Mouse (Mus musculus) hematopoietic stem cell, adult 5-6 weeks (primary cell): ENCODE results near the gene Sec14l3. TPM values are rescaled to one million over a fixed set of nuclear protein-coding genes. Genes with fewer than 3 reads are reported as not detected.

ENCODE experiments used
- ATAC-seq, 2 experiments: fragments of 125-278 bp in 1 of 2; replicated peaks in 1 of 2; 2 replicates each; pipeline ENCODE4 v1.8.0; 2016 to 2017; ENCODE audit warnings: inconsistent platforms in 2 of 2, mild to moderate bottlenecking in 2 of 2, moderate number of reproducible peaks in 2 of 2, low read depth in 1 of 2, moderate TSS enrichment in 1 of 2; ENCODE audit not compliant: low FRiP score in 2 of 2, poor library complexity in 2 of 2, severe bottlenecking in 2 of 2, insufficient read depth in 1 of 2, low TSS enrichment in 1 of 2
- total RNA-seq: library from RNA; stranded (forward); fragments of 172-1452, 232-1000 nt; gene quantifications from 2 replicates; pipeline ENCODE4 v1.2.3, GENCODE M21; 2017

The Sec14l3 gene
- total RNA-seq, 1 experiment from 2014 or later, result not detected

DNA sequence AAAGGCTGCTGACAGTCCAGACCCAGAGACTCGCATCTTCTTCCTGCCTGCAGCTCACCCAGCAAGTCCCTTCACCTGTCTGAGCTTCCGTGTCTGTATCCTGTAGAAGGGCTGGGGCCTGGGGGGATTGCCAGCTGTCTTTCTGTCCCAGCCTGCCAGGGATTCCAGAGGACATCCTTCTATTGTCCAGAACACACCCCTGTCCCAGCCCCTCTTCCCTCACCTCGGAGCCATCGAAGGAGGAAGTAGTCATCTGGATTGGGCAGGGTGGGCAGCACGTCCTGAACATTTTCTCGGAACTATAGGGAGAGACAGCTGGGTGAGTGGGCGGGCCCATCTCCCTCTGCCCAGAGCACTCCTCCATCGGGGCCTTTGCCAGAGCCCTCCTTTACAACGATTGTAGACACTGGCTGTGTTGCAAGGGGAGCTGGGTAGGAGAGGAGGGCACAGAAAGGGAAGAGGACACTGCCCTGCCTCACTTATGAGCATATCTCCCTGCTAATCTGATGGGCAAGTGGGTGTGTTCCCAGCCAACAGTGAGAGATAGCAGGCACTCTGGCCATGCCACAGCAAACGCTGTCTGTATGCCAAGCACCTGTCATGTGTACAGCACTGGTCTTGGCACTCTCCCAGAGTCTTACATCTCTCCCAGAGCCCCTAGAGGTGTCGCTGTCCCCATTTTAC, 52.0 kb downstream of the Sec14l3 start:
- ATAC-seq, result no peak

DNA sequence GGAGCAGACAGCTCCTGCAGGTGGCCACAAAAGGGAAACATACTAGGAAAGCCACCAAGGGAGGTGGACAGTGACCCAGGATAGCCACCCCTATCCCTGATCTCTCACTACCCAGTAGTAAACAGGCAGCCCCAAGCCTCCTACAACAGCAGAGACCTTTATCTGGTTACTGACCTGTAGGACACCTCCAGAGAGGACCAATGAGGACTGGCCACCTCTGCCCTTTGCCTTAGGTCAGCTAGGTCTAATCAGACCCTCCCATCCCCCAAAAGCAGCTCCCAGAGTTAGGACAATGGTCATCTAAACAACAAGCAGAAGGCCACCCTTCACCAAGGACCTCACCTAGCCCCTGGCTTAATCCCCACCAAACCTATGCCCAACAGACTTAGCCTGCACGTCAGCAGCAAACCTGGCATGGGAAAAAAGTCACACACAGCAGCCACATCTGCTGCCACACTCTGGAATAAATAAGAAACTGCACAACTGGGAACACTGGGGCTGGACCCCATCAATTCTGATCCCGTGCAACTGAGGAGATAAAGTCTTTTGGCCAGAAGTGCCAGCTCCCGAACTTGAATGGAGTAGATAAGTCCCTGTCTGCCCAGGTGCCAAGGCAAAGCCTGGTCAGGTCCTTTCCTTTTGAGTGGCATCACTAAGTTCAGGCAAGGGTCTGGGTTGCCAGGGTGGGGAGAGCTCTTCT, 52.9 kb downstream of the Sec14l3 start:
- ATAC-seq, result 0 out of 4 replicates have a peak, but pooled peaks of 1 of the 2 experiments have one; percentile 4

DNA sequence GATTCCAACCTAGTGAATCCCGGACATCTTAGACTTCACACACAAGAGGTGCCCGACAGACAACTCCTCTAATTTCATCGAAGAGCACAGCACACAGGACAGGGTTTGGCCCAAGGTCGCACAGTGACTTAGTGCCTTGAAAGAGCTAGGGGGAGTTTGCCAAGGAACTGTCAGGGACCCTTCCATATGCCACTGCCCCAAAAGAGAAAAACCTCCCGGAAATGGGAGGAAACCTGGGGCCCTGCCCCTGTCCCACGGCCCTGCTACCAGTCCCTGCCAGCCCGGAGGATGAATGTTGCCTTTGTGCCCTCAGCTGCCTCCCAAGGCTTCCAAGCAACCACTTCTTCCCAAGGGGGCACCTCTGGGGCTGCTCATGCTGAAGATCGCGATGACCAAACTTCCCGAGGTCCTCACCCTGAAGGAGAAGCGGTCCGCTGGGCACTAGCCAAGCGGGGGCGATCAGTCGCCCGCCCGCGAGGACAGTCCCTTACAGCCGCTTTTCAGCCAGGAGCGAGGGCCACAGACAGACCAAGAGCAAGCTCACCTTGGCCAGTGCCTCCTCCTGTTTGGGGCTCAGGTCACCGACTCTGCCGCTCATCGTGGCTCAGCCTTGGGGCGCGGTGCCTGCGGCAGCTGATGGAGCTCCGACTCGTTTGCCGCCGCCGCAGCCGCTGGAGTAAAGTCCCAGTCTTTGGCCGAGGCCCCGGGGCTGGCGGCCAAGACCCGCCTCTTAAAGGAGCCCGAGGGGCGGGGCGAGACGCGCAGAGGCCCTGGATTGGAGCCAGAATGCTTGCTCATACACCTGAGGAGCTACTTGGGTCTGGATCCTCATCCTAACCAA, 53.7 kb downstream of the Sec14l3 start:
- ATAC-seq, result peak; percentile 24 to 29; a peak in 1 of 4 replicates

DNA sequence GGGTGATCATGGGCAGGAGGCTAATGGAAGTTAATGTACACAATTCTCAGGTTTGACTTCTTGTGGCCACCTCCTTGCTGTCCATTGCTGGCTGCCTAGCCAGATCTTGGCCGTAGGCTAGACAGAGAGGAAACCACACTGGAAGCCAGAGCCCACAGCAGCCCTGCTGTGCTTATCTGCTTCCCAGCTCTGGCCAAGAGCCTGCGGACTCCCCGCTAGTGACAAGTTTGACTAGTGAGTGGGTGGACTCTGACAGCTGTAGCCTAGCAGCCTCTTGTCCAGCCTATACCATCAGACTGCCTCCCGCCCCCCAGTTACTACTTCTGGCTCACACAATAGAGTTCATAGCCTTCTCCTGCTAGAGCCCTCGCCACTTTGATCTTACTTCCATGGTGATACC, 55.0 kb downstream of the Sec14l3 start:
- ATAC-seq, result peak; percentile 37 to 38

DNA sequence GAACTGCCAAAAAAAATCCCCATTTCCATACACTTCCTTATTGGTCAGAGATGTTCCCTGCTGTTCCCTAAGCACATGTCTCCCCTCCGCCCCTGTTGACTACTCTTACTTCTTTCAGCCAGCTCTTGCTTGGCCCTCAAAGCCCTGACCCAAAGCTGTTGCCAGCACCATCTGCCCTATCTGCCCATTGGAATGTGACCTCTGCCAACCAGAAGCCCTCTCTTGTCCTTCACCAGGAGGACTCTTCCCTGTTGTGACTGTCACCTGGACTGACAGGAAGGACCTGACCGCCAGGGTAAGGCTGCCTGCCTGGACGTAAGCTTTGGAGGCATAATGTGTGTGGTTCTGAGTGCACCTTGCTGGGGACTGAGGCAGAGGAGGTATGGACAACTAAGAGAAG, 57.0 kb downstream of the Sec14l3 start:
- ATAC-seq, result no peak

DNA sequence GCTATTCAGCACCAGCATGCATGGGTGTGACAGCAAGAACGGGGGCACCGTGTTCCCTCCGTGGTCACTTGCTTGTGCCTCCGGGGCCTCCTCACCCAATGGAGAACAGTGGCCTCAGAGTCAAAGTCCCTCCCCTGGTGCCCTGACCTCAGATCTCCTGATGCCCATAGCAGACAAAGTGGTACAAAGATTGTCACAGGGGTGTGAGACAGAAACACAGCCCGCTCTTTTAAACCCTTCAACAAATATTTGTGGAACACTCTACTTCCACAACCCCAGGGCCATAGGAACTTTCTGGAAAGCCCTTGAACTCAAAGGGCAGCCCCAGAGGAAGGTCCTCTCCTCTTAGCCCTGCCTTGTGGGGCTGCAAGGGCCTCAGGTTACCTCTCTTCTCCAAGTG, 57.6 kb downstream of the Sec14l3 start:
- ATAC-seq, result no peak

DNA sequence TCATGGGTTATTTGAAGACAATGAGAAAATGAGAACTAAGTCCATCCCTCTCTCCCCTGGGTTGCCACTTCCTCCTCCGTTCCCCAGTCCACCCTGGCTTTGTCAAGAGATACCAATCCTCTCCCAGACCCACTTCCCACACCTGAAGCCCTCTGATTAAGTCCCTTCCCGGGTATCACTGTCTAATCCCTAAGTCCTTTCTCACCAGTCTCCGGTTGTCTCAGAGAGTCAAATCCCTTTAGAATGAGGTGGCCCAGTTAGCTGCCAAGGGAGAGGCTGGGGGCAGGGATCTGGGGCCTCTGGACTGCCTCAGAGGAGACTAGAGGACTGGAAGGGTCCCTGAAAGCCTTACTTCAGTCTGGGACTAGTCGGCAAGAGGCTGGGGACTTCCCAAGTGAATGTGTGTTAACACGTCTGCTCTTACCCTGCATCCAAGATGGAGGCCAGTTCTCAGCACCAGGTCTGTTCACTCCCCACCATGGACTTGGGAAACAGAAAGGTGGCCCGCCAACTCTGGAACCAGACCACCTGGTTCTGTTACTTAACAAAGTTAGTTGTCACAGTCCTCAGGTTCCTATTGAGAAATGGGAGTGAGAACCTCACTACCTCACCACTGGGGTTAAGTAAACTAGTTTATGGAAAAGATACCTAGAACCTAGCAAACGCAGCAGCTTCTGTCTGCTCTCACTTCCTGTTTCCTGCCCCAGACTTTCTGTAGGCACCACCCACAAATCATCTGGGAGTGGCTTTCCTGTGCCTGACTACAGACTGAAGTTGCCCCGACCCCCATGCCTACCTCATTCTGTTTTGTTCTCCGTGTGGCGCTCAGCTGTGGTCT, 58.3 kb downstream of the Sec14l3 start, which contains the start of gene Sec14l2:
TSS of gene Sec14l2 (minus strand) at position 674 of the 838 bp plus-strand sequence.
- ATAC-seq, result peak; percentile 44 to 65

DNA sequence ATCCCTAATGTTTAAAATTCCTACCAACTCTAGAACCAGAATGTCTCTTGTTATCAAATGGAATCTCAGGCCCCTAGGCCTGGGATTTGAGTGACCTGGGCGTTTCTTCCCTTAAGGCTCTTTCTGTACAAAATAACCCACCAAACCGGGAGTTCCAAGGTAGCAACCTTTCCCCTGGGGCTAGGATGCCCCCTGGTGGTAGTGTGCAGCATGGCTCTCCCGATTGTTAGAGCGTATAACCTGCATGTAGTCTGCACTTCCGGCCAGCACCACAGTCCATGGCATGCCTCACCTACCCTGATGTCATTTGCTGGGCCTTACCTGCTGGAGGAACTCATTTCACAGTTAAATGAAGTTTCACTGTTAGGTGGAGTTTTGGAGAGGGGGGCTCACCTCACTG, 59.3 kb downstream of the Sec14l3 start:
- no peak for ATAC-seq

DNA sequence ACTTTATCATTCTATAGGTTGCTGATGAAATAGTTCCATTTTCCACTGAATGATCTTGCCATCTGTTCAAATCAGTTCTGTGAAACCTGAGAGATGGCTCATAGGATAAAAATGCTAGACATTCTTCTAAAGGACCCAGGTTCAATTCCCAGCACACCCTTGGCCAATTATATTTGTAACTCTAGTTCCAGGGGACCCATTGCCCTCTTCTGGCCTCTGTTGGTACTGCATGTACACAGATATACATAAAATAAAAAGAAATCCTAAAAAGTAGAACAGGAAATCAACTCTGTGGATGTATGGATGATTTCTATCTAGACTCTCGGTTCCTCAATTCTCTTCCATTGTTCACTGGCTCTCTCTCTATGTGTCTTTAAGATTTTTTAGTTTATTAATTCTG, 62.4 kb downstream of the Sec14l3 start:
- no peak for ATAC-seq

Other genes starting within 250 kb of the Sec14l3 start
- gene Osbp2, start 200.9 kb upstream of the Sec14l3 start, total RNA-seq, result 0.81 TPM in 1 of 2 replicates, not detected in the other
- 0.31 TPM in 1 of 2 replicates, not detected in the other for gene 4921536K21Rik, start 169.7 kb upstream of the Sec14l3 start, total RNA-seq
- gene Dusp18, start 169.6 kb upstream of the Sec14l3 start, total RNA-seq, result 0.79 and 1.3 TPM in 2 replicates
- 3.3 and 4.1 TPM in 2 replicates for gene Slc35e4, start 150.2 kb upstream of the Sec14l3 start, total RNA-seq
- 15.0 and 21.2 TPM in 2 replicates for gene Tcn2, start 132.7 kb upstream of the Sec14l3 start, total RNA-seq
- gene Pes1, start 100.9 kb upstream of the Sec14l3 start, total RNA-seq, result 117 and 128 TPM in 2 replicates
- not detected in 2 replicates for gene 4930556J24Rik, start 88.1 kb upstream of the Sec14l3 start, total RNA-seq
- 0.38 and 2.2 TPM in 2 replicates for gene Gal3st1, start 81.2 kb upstream of the Sec14l3 start, total RNA-seq
- not detected in 2 replicates for gene Sec14l4, start 33.4 kb upstream of the Sec14l3 start, total RNA-seq
- gene Mtfp1, start 30.6 kb downstream of the Sec14l3 start, total RNA-seq, result 5.5 and 15.3 TPM in 2 replicates
- 3.1 and 5.9 TPM in 2 replicates for gene Sec14l2, start 58.6 kb downstream of the Sec14l3 start, total RNA-seq
- 13.8 and 28.8 TPM in 2 replicates for gene Rnf215, start 70.4 kb downstream of the Sec14l3 start, total RNA-seq
- gene Ccdc157, start 95.5 kb downstream of the Sec14l3 start, total RNA-seq, result 1.6 and 2.8 TPM in 2 replicates
- gene Sf3a1, start 95.5 kb downstream of the Sec14l3 start, total RNA-seq, result 34.0 and 48.0 TPM in 2 replicates
- gene Tbc1d10a, start 121.9 kb downstream of the Sec14l3 start, total RNA-seq, result 9.6 and 13.6 TPM in 2 replicates
- 1.9 TPM in 2 replicates for gene Castor1, start 153.4 kb downstream of the Sec14l3 start, total RNA-seq
- 20.2 and 22.8 TPM in 2 replicates for gene Osm, start 171.6 kb downstream of the Sec14l3 start, total RNA-seq
- 19.3 and 22.7 TPM in 2 replicates for gene Lif, start 192.7 kb downstream of the Sec14l3 start, total RNA-seq